Mouse (Mus musculus) macrophage (primary cell): ENCODE measurements around the gene Gm3854. TPM values are rescaled to one million over a fixed set of nuclear protein-coding genes. Genes with fewer than 3 reads are reported as not detected.

Experiments
- polyA plus RNA-seq: library from polyadenylated mRNA; stranded (reverse); fragments of 250-400 nt; gene quantifications from 3 replicates; pipeline ENCODE4 v1.2.4, GENCODE M21; 2018; ENCODE audit warnings: inconsistent platforms

Gene Gm3854
- polyA plus RNA-seq, 1 experiment from 2014 or later = not detected

Other genes starting within 250 kb of the Gm3854 start
- 11.6 to 29.7 TPM (median 29.1 TPM) in 3 replicates for gene Zfp787, start 187.8 kb upstream of the Gm3854 start, polyA plus RNA-seq
- gene Zfp444, start 171.5 kb upstream of the Gm3854 start, polyA plus RNA-seq = 5.2 to 17.1 TPM (median 13.0 TPM) in 3 replicates
- not detected in 3 replicates for gene Galp, start 146.7 kb upstream of the Gm3854 start, polyA plus RNA-seq
- gene Zscan5b, start 121.5 kb upstream of the Gm3854 start, polyA plus RNA-seq = not detected in 3 replicates
- not detected in 3 replicates for gene Epp13, start 91.0 kb upstream of the Gm3854 start, polyA plus RNA-seq
- 1.4 to 1.9 TPM (median 1.7 TPM) in 3 replicates for gene Zfp667, start 57.2 kb upstream of the Gm3854 start, polyA plus RNA-seq
- 1.3 to 3.0 TPM (median 1.3 TPM) in 3 replicates for gene Zfp583, start 12.5 kb upstream of the Gm3854 start, polyA plus RNA-seq
- gene Zfp78, start 19.5 kb downstream of the Gm3854 start, polyA plus RNA-seq = 1.2 to 3.1 TPM (median 1.7 TPM) in 3 replicates
- 6.1 to 7.1 TPM (median 6.9 TPM) in 3 replicates for gene Zfp28, start 39.5 kb downstream of the Gm3854 start, polyA plus RNA-seq
- gene Smim17, start 55.0 kb downstream of the Gm3854 start, polyA plus RNA-seq = not detected in 3 replicates
- gene Gm20715, start 66.5 kb downstream of the Gm3854 start, polyA plus RNA-seq = not detected in 3 replicates
- not detected in 3 replicates for gene Olfr1344, start 94.9 kb downstream of the Gm3854 start, polyA plus RNA-seq
- gene Olfr1336, start 112.4 kb downstream of the Gm3854 start, polyA plus RNA-seq = not detected in 3 replicates
- not detected in 3 replicates for gene Olfr1346, start 123.3 kb downstream of the Gm3854 start, polyA plus RNA-seq
- not detected in 3 replicates for gene Olfr5, start 143.2 kb downstream of the Gm3854 start, polyA plus RNA-seq
- gene Olfr1347, start 156.0 kb downstream of the Gm3854 start, polyA plus RNA-seq = not detected in 3 replicates
- not detected in 3 replicates for gene Olfr1348, start 165.0 kb downstream of the Gm3854 start, polyA plus RNA-seq
- not detected in 3 replicates for gene Olfr1349, start 179.2 kb downstream of the Gm3854 start, polyA plus RNA-seq
- not detected in 3 replicates for gene Olfr1350, start 221.1 kb downstream of the Gm3854 start, polyA plus RNA-seq